Mouse (Mus musculus) urinary bladder, postnatal 36 days (tissue): Measurements from ENCODE around the gene Aldh1l2.
A peak's percentile ranks its signal among the peaks of the same experiment; 100 is the strongest.
"Not testable (repeated sequence)": the region's sequence is repeated elsewhere in the genome, so short reads cannot be mapped to it uniquely, and the experiment has no call there.

Source experiments
- DNase-seq, 2 experiments: peaks; one replicate each; pipeline ENCODE4 v3.0.0; 2022; ENCODE audit warnings: low spot score in 2 of 2, mixed read lengths in 1 of 2

Aldh1l2 gene

DNA sequence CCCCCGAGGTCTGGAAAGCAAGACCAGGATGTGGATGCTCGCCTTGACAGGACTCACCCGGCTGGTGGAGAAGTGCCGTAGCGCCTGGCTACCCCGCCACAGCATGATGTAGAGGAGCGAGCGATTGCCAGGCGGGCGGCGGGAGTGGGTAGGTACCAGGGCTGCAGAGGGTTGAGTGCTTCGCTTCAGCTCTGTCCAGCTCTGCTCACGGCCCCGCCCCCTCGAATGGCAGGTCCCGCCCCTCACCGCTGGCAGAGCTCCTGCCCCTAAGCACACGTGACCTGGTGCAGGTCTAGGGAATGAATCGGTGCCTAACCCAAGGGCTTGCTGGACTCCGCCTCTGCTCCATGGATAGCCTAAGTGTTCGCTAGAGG, at the start of gene Aldh1l2:
Gene Aldh1l2, minus strand, starts transcription at position 231 of the 374 bp plus-strand sequence.
- peak; percentile 61 to 75 for DNase-seq

DNA sequence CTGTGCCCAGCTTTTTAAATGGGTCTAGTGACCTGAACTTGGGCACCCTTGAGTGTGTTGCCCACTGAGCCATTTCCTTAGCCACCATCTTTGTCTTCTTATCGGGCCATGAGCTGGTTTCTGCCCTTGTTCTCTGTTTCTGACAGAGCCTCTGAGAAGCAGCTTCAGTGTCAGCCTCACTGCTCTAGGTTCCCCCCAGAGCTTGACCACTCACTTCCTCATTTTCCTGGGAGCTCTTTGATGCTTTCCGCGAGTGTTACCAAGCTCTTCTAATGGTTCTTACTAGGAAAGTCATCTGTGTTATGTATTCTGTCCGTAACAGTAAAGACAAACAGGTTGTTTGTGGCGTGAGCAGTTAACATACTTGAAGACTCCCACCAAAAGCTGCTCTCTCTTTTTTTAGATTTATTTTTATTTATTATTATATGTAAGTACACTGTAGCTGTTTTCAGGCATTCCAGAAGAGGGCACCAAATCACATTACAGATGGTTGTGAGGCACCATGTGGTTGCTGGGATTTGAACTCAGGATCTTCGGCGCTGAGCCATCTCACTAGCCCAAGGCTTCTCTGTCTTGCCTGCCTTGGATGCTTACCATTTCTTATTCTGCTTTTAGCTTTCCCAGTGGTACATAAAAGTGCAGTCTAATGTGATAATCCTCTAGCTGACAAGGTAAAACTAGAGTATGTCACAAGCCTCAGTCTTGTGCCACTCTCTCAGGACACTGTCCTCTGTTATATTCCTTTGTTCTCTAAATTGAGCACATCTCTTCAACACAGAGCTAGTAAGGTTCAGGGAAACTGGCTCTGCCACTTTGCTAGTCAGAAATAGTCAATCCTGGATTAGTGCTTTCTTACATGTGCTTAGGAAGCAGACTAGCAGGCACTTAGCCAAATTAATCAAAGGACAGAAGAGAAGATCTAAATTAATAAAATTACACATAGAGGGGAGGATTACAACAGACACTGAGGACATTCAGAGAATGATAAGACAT, 31.8 kb upstream of the Aldh1l2 start:
- DNase-seq, result no peak

DNA sequence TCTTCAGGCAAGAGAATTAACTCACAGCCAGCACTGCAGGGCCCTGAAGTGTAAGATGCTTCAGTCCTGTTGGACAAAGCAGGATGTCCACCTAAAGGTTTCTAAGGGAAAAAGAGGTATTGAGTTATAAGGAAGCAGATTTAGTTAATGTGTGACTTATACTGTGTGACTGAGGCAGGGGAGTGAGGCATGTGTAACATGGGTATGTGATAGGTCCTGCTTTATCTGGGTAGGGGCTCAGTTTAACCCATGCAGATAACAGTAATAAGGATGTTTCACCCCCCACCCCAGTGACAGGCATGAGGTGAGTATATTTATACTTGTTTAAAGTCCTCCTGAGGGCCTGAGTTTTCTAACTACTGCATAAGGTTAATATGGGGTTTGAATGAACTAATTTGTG, 29.1 kb upstream of the Aldh1l2 start:
- no peak for DNase-seq

DNA sequence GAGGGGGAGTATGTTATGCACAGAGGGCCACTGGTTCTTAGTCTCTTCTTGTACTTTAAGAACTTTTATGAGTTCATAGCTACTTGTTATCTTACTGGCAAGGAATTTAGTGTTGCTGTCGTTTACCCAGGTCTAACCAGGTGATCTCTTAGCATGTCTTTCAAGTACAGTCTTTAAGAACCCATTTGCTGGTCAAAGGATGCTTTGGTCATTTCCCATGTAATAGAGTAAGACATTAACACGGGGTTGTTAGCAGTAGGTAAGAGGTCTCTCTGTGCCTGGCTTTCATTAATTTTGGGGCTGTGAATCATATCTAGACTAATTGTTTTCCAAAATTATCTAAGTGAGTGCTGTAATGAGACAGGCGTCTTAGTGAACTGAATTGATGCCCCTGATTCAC, 11.4 kb upstream of the Aldh1l2 start:
- DNase-seq, result no peak

DNA sequence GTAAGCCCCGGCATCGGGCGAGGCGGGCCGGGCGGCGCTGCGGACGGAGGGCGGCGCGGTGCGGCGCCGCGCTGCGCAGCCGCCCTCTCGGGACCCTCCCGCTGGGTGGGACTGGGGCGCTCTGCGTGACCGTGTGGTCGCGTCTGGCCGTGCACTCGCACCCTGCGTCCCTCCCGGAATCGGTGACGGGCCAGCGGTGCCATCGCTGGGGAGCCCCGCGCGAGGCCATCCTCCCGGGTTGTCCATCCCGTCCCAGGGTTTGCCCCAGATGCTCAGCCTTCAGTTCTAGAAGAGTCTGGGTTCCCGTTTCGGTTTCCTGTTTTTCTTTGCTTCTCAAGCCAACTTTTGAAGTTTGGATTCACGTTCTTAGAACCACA, 10.2 kb upstream of the Aldh1l2 start:
- DNase-seq, result peak in 1 of 2 experiments; percentile 50

DNA sequence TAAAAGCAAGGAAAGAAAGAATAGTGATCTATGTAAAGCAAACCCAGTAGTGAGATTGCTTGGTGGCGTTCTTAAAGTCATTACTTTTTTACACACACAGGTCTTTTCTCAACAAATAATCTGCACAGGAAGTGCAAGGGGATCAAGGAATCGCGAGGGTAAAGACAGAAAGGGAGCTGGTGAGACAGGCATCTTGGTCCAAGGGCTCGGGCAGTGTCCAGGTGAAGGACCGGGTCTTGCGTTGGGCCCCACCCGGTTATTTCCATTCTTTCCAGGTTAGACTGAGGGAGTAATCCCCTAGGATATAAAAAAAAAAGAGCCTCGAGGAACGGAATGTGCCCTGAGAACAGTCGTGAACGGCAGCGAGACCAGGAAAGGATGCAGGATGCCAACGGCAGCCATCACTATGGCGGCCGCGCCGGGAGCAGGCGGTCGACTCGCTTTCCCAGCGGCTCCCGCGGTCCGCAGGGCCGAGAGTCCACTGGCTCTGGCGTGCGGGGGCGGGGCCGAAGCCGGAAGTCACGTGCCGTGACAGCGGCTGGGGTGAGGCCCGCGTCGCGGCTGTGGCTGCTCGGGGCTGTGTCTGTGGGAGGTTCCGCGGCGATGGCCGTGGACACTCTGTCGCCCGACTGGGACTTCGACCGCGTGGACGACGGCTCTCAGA, 9.6 kb upstream of the Aldh1l2 start, which contains the start of gene Washc4:
Gene Washc4, plus strand, starts transcription at position 314 of the 664 bp plus-strand sequence.
- peak; percentile 90 to 95 for DNase-seq

DNA sequence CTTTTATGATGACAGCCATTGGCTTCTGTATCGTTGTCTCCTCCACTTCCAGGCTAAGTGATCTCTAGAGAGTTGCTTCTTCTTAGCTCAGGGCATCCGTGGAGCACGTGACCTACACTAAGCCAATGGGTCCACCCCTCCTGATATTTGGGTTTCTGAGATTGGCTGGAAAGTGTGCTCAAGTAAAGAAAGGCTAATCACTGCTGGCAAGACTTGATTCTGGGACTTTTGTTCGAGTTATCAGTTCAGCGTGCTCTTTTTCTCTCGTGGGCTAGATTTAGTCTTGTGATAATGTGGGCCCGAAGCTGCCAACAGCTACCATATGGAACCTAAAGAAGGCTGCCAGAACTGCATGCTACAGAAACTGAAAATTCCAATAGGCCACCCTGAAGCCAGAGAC, 8.3 kb upstream of the Aldh1l2 start:
- DNase-seq, result no peak

DNA sequence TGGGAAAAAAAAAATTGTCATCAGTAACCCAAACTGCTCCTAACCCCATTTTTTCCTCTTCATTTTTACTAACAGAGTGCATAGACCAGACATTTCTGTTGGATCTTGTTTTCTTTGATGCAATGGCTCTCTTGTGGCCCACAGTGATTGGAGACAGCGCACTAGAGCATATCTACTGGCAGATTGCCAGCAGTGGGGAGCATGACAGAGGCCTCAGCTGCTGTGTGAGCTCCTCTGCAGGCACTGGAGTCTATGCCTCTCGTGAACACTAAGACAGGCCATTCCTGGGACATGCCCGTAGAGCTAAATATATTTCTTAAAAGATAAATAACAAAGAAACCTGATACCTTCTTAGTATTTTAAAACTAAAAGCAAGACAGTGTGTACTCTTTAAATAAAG, 6.2 kb upstream of the Aldh1l2 start:
- DNase-seq, result no peak

DNA sequence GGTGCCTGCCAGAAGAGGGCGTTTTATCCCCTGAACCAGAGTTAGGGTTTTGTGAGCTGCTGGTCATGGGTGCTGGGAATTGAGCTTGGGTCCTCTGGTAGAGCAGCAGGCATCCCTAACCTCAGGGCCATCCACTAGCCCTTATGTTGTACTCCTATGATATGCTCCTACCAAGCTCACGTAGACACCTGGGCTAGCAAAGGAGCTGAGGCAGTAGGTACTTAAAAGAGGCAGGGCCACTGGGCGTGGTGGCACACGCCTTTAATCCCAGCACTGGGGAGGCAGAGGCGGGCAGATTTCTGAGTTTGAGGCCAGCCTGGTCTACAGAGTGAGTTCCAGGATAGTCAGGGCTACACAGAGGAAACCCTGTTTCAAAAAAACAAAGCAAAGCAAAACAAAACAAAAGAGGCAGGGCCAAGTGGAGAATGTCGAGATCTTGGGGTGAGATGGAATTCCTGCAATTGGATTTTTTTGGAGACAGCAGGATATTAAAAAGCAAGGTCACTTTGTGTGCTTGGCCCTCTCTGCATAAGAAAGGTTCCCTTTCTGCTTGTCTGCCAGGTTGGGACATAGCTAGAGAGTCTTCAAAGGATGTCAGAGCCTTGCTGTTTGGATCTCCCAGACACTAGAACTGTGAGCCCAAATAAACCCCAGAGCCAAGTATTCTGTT, 5.5 kb upstream of the Aldh1l2 start:
- no peak for DNase-seq

DNA sequence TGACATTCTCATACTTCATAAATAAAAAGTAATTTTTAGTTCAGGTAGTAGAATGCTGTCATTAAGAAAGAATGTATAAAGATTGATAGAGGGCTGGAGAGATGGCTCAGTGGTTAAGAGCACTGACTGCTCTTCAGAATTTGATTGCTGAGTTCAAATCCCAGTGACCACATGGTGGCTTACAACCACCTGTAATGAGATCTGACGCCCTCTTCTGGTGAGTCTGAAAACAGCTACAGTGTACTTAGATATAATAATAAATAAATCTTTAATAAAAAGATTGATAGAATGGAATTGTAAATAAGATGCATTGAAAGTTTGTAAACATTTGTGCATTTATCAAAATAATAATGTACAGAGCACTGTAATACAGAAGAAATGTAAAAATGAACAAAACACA, 2.5 kb upstream of the Aldh1l2 start:
- no peak for DNase-seq

DNA sequence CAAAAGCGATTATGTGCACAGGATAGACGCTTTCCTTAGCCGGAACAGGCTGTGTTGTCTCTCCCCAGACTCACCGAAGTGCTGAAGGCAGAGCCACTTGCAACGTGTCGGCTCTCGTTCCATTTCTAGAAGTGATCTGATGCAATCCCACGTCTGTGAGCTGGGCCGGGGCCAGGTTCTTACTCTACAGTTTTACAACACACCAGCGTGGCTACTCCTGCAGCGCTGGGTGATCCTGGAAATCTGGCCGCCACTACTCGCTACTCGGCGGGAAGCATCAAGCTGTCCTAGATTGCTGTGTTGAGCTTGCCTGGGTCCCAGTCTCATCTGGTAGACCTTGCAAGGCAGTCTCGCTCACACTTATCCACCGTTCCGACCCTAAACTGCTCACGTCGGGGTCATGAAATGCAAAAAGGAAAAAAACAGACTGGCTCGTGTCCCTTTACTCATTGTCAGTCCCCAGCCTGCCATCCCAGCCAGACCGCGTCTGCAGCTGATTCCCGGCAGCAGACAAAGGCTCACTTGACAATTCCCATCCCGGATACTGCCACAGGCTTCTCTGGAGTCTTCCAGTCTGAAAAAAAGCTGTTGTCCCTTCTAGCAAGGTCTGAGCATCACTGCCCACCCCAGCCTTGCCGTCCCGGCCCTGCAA, 556 bp downstream of the Aldh1l2 start:
- peak; percentile 23 to 79 for DNase-seq

DNA sequence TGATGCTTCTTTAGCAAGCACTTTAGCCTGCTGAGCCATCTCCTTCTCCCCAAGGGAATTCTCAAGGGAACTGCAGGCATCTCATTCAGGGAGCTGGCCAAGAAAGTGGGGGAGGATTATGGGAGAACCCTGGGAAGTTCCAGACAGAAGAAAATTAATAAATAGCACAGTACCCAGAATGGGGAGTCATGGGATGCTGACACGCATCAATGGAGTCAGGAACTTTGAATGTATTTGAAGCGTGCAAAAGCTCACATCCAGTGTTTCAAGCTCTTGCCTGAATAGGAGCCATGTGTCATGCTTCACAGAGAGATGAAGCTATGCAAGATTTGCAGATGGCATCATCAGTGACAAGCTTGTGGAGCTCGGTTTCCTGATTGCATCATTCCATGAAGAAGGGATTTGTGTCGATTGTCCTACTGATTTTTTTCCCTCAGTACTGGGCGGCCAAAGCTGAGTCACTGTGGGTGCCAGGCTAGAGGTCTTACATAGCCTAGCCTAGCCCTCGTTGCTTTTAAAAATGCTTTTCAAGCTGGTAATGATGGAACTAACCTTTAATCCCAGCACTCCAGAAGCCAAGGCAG, 3.5 kb downstream of the Aldh1l2 start:
- DNase-seq, result no peak

DNA sequence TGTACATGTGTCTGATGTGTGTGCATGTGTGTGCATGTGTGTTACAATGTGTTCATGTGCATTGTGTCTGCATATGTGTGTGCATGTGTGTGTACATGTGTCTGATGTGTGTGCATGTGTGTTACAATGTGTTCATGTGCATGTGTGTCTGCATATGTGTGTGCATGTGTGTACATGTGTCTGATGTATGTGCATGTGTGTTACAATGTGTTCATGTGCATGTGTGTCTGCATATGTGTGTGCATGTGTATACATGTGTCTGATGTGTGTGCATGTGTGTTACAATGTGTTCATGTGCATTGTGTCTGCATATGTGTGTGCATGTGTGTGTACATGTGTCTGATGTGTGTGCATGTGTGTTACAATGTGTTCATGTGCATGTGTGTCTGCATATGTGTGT, 9.7 kb downstream of the Aldh1l2 start:
- DNase-seq, result not testable (repeated sequence)

DNA sequence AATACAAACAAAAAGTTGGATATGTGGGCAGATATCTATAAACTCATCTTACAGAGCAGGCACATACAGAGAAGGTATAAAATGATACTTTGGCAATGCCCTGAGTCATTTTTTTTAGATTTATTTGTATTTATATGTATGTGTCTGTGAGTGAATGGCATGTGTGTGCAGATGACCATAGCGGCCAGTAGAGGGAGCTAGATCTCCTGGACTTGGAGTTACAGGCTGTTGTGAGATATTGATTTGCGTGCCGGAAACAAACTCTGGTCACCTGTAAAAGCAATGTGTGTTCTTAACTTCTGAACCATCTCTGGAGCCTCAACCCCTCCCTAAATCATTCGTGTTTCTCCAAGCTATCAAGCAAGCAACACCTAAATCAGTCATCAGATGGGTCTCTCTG, 12.9 kb downstream of the Aldh1l2 start:
- no peak for DNase-seq

DNA sequence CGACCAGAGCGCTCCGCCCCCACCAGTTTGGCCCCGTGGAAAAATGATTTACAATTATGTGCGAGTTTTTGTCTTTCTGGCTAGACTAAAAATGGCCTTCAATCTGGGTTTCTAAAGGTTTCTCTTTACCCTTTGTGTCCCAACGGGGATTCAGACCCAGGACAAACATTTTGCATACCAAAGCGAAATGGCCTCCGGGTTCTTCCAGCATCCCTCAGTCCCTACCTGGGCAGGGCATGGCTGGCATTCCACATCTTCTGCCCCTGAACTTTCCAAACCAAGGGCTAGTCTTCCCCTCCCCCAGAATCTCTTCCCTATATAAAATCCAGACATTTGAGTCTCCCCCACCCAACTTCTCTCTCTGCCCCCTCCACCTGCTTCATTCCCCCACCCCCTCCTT, 20.2 kb downstream of the Aldh1l2 start:
- DNase-seq, result no peak

DNA sequence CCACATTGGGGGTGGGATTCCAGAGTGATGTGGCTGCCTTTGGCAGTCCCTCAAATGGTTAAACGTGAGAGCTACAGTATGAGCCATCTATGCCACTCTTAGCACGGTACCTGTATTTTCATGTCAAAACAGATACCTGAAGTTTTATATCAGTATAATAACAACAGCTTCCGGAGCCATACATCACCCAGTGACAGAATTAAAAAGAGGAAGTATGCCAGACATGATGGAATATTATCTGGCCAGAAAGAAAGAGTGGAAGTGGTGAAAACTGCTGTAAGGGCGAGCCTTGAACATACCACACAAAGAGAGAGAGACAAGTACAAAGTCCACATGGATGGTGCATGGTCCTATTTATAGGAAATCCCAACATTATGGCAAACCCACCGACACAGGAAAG, 22.6 kb downstream of the Aldh1l2 start:
- DNase-seq, result no peak

DNA sequence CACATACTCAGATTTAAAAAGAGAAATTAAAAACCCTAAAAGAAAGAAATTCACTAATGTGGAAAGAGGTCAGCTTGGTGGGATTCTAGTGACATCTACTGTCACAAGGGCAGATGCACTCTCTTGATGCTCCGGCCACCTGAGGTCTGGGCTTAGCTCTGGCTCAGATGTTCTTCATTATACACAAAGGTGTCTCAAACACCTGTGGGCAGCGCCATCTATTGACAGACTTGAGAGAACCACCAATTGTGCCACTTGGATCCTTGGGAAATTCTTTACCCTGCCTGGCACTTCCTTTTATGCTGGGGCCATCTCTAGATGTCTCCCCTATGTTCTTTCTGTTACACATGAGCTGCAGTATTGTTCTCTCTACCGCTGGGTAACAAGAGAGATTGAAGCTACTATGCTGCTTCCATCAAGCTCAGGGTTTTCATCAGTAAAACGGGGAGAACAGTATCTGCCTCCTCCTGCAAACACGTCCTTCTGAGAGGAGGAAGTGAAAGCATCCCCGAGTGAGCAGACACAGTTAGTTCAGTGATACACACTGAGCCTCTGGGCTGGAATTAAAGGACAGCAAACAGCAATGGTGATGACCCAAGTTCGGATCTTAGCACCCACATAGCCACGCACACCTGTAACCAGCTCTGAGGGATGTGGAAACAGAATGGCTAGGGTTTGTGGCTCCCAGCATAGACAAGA, 24.8 kb downstream of the Aldh1l2 start:
- no peak for DNase-seq

DNA sequence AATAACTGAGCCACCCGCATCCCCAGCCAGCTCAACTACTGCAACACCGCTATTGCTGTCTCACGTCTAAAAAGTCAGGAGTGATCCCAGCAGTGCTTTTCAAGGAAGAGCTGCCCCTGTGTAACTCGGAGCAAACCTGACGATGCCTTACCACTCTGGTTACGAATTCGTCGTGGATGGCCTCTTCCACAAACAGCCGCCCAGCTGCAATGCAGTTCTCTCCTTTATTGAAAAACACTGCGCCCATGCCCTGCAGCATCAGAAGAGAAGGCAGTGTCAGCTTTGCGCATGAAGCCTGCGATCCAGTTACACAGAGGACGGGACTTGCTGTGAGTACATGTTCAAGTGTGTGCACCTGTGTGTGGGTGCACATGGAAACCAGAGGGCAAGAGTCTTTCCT, 36.6 kb downstream of the Aldh1l2 start:
- DNase-seq, result no peak

DNA sequence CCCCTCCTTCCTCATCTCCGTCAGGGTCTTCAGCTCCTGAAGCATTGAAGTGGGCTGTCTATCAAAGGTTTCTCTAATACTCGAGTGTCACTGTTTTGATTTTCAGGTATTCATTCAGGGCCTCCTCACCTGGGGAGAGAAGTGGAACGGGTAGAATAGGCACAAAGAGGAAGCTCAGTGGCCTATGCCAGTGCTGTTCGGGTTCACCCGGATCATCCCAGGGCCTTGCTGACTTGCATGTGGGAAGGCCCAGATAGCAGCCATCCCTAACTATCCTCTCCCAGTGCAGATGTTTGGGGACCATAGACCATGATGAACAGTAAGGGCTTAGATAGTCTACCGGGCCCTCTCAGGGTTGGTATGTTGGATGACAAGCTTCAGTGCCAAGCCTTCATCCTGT, 43.4 kb downstream of the Aldh1l2 start:
- no peak for DNase-seq

DNA sequence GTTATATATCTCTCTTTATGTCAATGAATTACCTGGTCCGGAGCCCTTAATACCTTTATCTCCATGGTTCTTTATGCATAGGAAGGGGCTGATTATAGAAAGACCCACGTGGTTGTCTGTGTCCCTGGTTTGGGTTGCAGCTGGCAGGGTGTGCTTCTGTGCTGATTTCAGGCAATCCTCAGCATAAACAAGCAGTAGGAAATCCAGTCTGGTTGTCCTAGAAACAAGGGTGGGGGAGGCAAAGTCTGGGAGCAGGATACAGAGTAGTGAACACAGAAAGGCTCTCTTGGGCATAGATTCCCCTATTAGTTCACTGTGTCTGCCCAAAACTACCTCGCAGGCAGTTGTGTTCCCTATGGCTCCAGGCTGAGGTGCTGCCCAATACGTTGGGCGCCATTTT, 56.7 kb downstream of the Aldh1l2 start:
- DNase-seq, result no peak

DNA sequence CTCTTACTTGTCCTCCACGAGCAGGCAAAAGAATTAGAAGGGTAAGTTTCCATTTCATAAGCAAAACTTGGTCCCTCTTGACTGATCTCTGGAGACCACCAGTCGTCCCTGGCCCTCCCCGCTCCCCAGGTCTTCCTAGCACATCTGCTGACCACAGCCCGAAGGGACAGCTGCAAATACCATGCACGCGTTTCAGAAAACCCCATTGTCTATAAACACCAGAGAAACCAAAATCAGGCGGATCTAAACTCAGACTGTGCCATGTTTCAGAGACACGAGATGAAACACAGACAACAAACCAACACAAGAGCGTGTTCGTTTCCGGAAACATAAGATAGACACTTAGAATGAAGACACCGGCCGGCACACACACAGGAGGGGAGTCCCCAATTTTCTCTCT, 58.7 kb downstream of the Aldh1l2 start:
- DNase-seq, result no peak
